Mouse (Mus musculus) E14TG2a.4 (cell line): Measurements from ENCODE around the gene Hist1h3e.

Source experiments
- CTCF ChIP-seq: conservative IDR thresholded peaks from 2 replicates; pipeline ENCODE4 v1.5.1; 2014; ENCODE audit warnings: low read length
- NANOG ChIP-seq: IDR thresholded peaks from 2 replicates; pipeline ENCODE4 v1.6.1; 2014; ENCODE audit warnings: borderline replicate concordance, low read length, mixed read lengths
- POU5F1 ChIP-seq: IDR thresholded peaks from 2 replicates; pipeline ENCODE4 v1.6.1; 2014; ENCODE audit warnings: low read length, borderline replicate concordance

DNA sequence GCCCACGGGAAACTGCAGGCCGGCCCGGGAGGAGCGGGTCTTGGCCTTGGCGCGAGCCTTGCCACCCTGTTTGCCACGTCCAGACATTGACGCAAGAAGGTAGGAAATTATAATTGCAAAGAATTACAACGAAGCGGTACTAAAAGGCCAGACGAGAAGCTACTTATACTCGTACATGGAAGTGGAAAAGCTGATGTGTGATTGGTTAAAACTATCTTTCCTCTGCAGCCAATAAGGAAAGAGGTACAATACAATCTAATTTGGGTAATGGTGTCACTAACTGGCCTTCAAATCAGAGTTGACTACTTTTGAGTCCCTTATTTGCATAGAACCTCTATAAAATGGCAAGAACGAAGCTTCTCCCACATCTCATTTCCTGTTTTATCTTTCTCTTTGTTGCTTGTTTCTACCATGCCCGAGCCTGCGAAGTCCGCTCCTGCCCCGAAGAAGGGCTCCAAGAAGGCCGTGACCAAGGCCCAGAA, 8.9 kb upstream of the Hist1h3e start, which contains the start of the genes Hist1h2ae and Hist1h2bg:
- TF ChIP-seq CTCF (no peak), NANOG (no peak), POU5F1 (no peak)
